Mouse (Mus musculus) liver, embryonic 18 days (tissue): ENCODE results near the gene Tmtc4. TPM values are rescaled to one million over a fixed set of nuclear protein-coding genes. Genes with fewer than 3 reads are reported as not detected.

Experiments
- polyA plus RNA-seq: library from polyadenylated mRNA; depleted of rRNA; stranded (reverse); fragments of >200 nt; gene quantifications from 2 replicates; pipeline ENCODE4 v1.2.3, GENCODE M21; 2012; rRNA removed

Gene Tmtc4
- 1.8 and 2.0 TPM in 2 replicates for polyA plus RNA-seq

DNA sequence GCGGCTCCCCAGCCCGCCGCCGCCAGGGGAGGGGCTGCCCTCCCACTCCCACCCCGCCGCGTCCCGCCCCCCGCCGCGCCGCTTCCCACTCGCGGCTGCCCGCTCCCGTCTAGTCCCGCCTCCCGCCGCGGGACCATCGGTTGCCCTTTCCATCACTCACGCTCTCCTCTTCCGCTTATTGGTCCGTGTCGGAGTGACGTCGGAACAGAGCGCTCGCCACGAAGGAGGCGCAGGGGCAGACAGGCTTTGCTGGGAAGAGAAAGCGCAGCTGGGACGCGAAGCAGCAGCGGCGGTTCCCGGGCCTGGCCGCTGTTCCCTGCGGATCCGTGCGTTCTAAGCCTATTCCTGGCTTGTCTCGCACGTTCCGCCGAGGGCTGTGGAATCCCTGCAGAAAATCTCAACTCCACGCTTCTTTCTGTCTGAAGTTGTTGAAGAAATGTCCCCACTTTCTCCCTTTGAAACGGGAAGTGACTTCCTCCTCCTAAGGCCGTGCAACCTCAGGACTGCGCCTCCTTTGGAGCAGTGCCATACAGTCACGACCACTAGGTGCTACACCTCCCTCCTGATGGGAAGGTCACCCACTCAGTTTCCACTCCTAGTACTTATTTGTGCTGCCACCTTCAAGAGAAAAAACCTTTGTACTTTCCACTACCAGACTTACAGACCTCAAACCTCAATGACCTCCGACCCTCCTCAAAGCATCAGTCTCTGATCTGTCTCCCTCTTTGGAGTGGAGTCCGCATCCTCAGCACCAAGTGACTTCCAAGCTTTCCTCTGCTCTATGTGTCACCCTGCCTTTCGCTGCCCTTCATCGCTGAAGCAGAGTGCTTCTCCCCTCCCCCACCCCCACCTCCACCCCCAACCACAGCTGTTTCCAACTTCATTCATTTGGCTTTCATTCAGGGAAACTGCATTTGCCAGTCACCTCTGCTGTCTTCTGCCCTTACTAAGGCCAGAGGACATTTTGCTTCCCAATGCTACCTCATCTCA, at the start of gene Tmtc4:
Tmtc4 (minus strand) TSS at position 810 of the 990 bp plus-strand sequence.

GRCm38 (mm10) chr14:122913657-122914056, 70.2 kb downstream of the Tmtc4 start, which contains the start of gene Ggact:
Ggact (minus strand) TSS chr14:122913757.

Other genes starting within 250 kb of the Tmtc4 start
- gene Ggact, start 70.3 kb downstream of the Tmtc4 start, polyA plus RNA-seq: 51.6 and 59.2 TPM in 2 replicates